Mouse (Mus musculus): ENCODE data around the gene Sntg2. TPM values are rescaled to one million over a fixed set of nuclear protein-coding genes. Genes with fewer than 3 reads are reported as not detected.

Sntg2 gene
- total and polyA plus RNA-seq, 3 experiments: 0.29 to 0.55 (median 0.48) TPM

DNA sequence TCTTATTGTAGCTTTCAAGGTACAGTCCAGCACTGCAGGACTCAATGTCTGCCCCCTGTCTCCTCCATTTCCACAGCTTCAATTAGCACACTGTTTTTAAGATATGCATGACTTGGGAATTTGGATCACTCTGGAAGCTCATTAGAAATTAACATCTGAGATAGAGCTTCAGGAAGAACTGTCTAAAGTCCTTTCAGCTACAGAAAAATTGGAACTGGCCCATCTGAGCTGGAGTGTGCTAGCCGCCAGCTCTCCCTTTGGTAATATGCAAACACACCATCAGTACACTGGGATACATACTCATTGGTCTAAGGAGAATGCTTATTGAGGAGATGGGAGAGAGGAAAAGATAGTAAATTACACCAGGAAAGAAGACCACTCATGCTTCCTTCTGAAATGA, 25.1 kb downstream of the Sntg2 start:
- WGBS: 86% methylated on average over 1 of the region's 1 CpGs
- no peak overlapping the region for H3K27ac ChIP-seq

GRCm38 (mm10) chr12:30347284-30347683, 25.9 kb downstream of the Sntg2 start:
- intact Hi-C loops (cut with DNase I): no loop called here
- no peaks in the 10 kb centered on the region for H3K79me2 ChIP-seq (replicated peaks; ENCODE audit: control insufficient read depth, insufficient read depth, low read length)
- H3K9ac ChIP-seq (ENCODE audit: low read depth, low read length): no peak overlapping the region
- no peak overlapping the region for H3K27ac ChIP-seq
- H3K36me3 ChIP-seq (ENCODE audit: control insufficient read depth, insufficient read depth, low read length): no peaks in the 10 kb centered on the region
- no peaks in the 10 kb centered on the region for H3K4me1 ChIP-seq (ENCODE audit: control insufficient read depth, insufficient read depth, low read length)
- H3K27me3 ChIP-seq (ENCODE audit: control insufficient read depth, insufficient read depth, low read length): no peaks in the 10 kb centered on the region
- TF ChIP-seq POLR2A (IDR thresholded peaks at IDR 0.05; ENCODE audit: insufficient read depth, low read depth, low read length): no peak
- TF ChIP-seq CTCF (IDR thresholded peaks at IDR 0.05): no peak
- no peak for TF ChIP-seq EP300 (IDR thresholded peaks at IDR 0.05; ENCODE audit: insufficient read depth, low read depth, low read length)
- H3K4me3 ChIP-seq: no peak overlapping the region
- no peak for DNase-seq
- WGBS: 62% methylated on average over 4 of the region's 4 CpGs

More for the DNA sequence above, 25.1 kb downstream of the Sntg2 start:
- Histone ChIP-seq H3K36me3 (ENCODE audit: control insufficient read depth, insufficient read depth, low read length) (no peaks in the 10 kb centered on the region), H3K4me3 (no peak overlapping the region), H3K27me3 (ENCODE audit: control insufficient read depth, insufficient read depth, low read length) (no peaks in the 10 kb centered on the region), H3K79me2 (replicated peaks; ENCODE audit: control insufficient read depth, insufficient read depth, low read length) (no peaks in the 10 kb centered on the region), H3K9ac (ENCODE audit: low read depth, low read length) (no peak overlapping the region), H3K4me1 (ENCODE audit: control insufficient read depth, insufficient read depth, low read length) (no peaks in the 10 kb centered on the region)
- no peak for DNase-seq
- intact Hi-C loops (cut with DNase I): no loop called here
- TF ChIP-seq POLR2A (IDR thresholded peaks at IDR 0.05; ENCODE audit: insufficient read depth, low read depth, low read length) (no peak), EP300 (IDR thresholded peaks at IDR 0.05; ENCODE audit: insufficient read depth, low read depth, low read length) (no peak), CTCF (IDR thresholded peaks at IDR 0.05) (no peak)

DNA sequence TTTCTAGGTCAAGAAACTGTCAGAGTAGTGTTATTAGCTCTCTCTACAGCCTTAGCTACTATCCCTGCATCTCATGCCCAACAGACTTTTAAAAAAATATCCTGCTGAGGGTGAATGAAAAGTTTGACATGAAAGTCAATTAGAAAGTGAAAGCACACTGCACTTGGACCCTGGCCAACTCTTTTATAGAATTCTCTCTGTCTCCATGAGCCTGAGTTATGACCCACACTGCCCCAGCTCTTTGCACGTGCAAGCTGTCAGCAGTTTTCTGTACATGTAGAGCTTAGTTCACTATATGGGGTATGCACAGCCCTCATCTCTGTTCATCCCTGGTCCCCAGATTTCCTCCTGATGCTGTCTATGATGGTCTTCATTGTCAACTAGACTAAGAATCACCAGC, 28.4 kb downstream of the Sntg2 start:
- 27% methylated on average over 1 of the region's 1 CpGs for WGBS

DNA sequence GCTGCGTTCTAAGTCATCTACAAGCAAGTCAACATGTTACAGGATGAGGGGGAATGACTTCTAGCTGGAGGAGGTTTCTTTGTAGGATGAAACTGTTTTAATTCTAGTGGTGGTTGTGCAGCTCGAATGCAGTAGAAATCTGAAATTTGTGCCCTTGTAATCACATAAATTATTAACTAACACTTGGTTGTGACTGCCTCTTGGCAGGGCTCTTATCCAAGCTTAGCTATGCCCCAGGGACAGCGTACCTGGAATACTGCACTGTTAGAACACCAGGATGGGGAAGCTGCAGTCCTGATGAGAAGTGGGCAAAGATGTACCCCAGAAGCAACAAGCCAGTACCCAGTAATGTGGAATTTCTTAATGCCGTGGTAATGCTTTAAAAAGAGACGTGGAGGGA, 36.9 kb downstream of the Sntg2 start:
- intact Hi-C loops (cut with DNase I): loop anchor here (2.0 kb wide), 1 partner anchor 56 kb away; no protein-coding TSS in a partner anchor
- no peak overlapping the region for H3K4me3 ChIP-seq
- H3K9ac ChIP-seq (ENCODE audit: low read depth, low read length): no peak overlapping the region
- H3K36me3 ChIP-seq (ENCODE audit: control insufficient read depth, insufficient read depth, low read length): no peaks in the 10 kb centered on the region
- WGBS: 81% methylated on average over 5 of the region's 5 CpGs
- no peak for TF ChIP-seq POLR2A (IDR thresholded peaks at IDR 0.05; ENCODE audit: insufficient read depth, low read depth, low read length)
- TF ChIP-seq CTCF (IDR thresholded peaks at IDR 0.05): no peak
- TF ChIP-seq EP300 (IDR thresholded peaks at IDR 0.05; ENCODE audit: insufficient read depth, low read depth, low read length): no peak
- no peak overlapping the region for H3K27ac ChIP-seq
- no peaks in the 10 kb centered on the region for H3K79me2 ChIP-seq (replicated peaks; ENCODE audit: control insufficient read depth, insufficient read depth, low read length)
- no peaks in the 10 kb centered on the region for H3K4me1 ChIP-seq (ENCODE audit: control insufficient read depth, insufficient read depth, low read length)
- no peaks in the 10 kb centered on the region for H3K27me3 ChIP-seq (ENCODE audit: control insufficient read depth, insufficient read depth, low read length)
- DNase-seq: no peak

More for the DNA sequence above, 28.4 kb downstream of the Sntg2 start:
- no peak overlapping the region for H3K4me3 ChIP-seq
- TF ChIP-seq EP300 (IDR thresholded peaks at IDR 0.05; ENCODE audit: insufficient read depth, low read depth, low read length) (no peak), CTCF (IDR thresholded peaks at IDR 0.05) (no peak), POLR2A (IDR thresholded peaks at IDR 0.05; ENCODE audit: insufficient read depth, low read depth, low read length) (no peak)
- H3K27me3 ChIP-seq (ENCODE audit: control insufficient read depth, insufficient read depth, low read length): no peaks in the 10 kb centered on the region
- no peaks in the 10 kb centered on the region for H3K36me3 ChIP-seq (ENCODE audit: control insufficient read depth, insufficient read depth, low read length)
- no peak overlapping the region for H3K27ac ChIP-seq
- H3K4me1 ChIP-seq (ENCODE audit: control insufficient read depth, insufficient read depth, low read length): no peaks in the 10 kb centered on the region
- DNase-seq: no peak
- intact Hi-C loops (cut with DNase I): no loop called here
- no peaks in the 10 kb centered on the region for H3K79me2 ChIP-seq (replicated peaks; ENCODE audit: control insufficient read depth, insufficient read depth, low read length)
- no peak overlapping the region for H3K9ac ChIP-seq (ENCODE audit: low read depth, low read length)

- no peak for DNase-seq
- Histone ChIP-seq H3K4me3 (no peak overlapping the region), H3K36me3 (ENCODE audit: control insufficient read depth, insufficient read depth, low read length) (no peaks in the 10 kb centered on the region), H3K79me2 (replicated peaks; ENCODE audit: control insufficient read depth, insufficient read depth, low read length) (no peaks in the 10 kb centered on the region), H3K4me1 (ENCODE audit: control insufficient read depth, insufficient read depth, low read length) (no peaks in the 10 kb centered on the region), H3K27me3 (ENCODE audit: control insufficient read depth, insufficient read depth, low read length) (no peaks in the 10 kb centered on the region), H3K9ac (ENCODE audit: low read depth, low read length) (no peak overlapping the region), H3K27ac (no peak overlapping the region)
- intact Hi-C loops (cut with DNase I): no loop called here
- TF ChIP-seq POLR2A (IDR thresholded peaks at IDR 0.05; ENCODE audit: insufficient read depth, low read depth, low read length) (no peak), CTCF (IDR thresholded peaks at IDR 0.05) (no peak), EP300 (IDR thresholded peaks at IDR 0.05; ENCODE audit: insufficient read depth, low read depth, low read length) (no peak)
- 89% methylated on average over 2 of the region's 2 CpGs for WGBS
Observed at GRCm38 (mm10) chr12:30334502-30334901, 38.7 kb downstream of the Sntg2 start.

DNA sequence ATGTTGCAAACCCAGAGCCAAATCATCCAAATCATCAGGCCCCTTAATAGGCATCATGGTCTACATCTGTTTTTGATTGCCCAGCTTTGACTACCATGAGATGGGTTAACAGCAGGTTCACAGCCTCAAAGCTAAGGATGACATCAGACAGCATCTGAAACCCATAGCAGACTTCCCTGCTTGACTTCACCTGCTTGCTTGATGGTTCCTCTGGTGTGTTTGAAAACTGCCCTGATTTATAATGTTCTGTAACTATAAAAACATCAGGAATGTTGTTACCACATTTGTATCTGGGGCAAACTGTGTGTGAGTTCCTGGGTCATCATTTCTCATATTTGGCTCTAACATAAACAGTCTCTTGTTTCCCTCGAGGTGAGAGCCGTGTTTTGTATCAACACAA, 55.2 kb downstream of the Sntg2 start:
- Histone ChIP-seq H3K9ac (ENCODE audit: low read depth, low read length) (no peak overlapping the region), H3K79me2 (replicated peaks; ENCODE audit: control insufficient read depth, insufficient read depth, low read length) (no peaks in the 10 kb centered on the region), H3K36me3 (ENCODE audit: control insufficient read depth, insufficient read depth, low read length) (no peaks in the 10 kb centered on the region), H3K27ac (no peak overlapping the region), H3K27me3 (ENCODE audit: control insufficient read depth, insufficient read depth, low read length) (no peaks in the 10 kb centered on the region), H3K4me3 (no peak overlapping the region), H3K4me1 (ENCODE audit: control insufficient read depth, insufficient read depth, low read length) (no peaks in the 10 kb centered on the region)
- DNase-seq: no peak
- intact Hi-C loops (cut with DNase I): no loop called here
- WGBS: 49% methylated on average over 2 of the region's 2 CpGs
- TF ChIP-seq CTCF (IDR thresholded peaks at IDR 0.05) (no peak), POLR2A (IDR thresholded peaks at IDR 0.05; ENCODE audit: insufficient read depth, low read depth, low read length) (no peak), EP300 (IDR thresholded peaks at IDR 0.05; ENCODE audit: insufficient read depth, low read depth, low read length) (no peak)

Measured in heart, adult 2 months (tissue).